Mouse (Mus musculus): ENCODE data around the gene Selenow. TPM values are rescaled to one million over a fixed set of nuclear protein-coding genes. Genes with fewer than 3 reads are reported as not detected.

The Selenow gene
- polyA plus RNA-seq, 1 experiment: 1,588 TPM

GRCm38 (mm10) chr7:15920645-15921190 is 1.5 kb downstream of the Selenow start:
- TF ChIP-seq GATA1 (IDR thresholded peaks at IDR 0.05; ENCODE audit: low read length): no peak

GRCm38 (mm10) chr7:15919947-15920346 is 2.3 kb downstream of the Selenow start:
- TF ChIP-seq GATA1 (IDR thresholded peaks at IDR 0.05; ENCODE audit: low read length): no peak

- no peak for TF ChIP-seq GATA1 (IDR thresholded peaks at IDR 0.05; ENCODE audit: low read length)
These were observed 3.8 kb downstream of the Selenow start for GRCm38 (mm10) chr7:15918371-15918770.

GRCm38 (mm10) chr7:15916996-15917395 is 5.2 kb downstream of the Selenow start:
- no peak for TF ChIP-seq GATA1 (IDR thresholded peaks at IDR 0.05; ENCODE audit: low read length)

- no peak for TF ChIP-seq GATA1 (IDR thresholded peaks at IDR 0.05; ENCODE audit: low read length)
These were observed 6.0 kb downstream of the Selenow start for GRCm38 (mm10) chr7:15916134-15916723.

- no peak for TF ChIP-seq GATA1 (IDR thresholded peaks at IDR 0.05; ENCODE audit: low read length)
These were observed 7.5 kb downstream of the Selenow start for GRCm38 (mm10) chr7:15914751-15915150.

- no peak for TF ChIP-seq GATA1 (IDR thresholded peaks at IDR 0.05; ENCODE audit: low read length)
These were observed 8.0 kb downstream of the Selenow start for GRCm38 (mm10) chr7:15914252-15914651.

- no peak for TF ChIP-seq GATA1 (IDR thresholded peaks at IDR 0.05; ENCODE audit: low read length)
These were observed 10.0 kb downstream of the Selenow start for GRCm38 (mm10) chr7:15912183-15912582.

GRCm38 (mm10) chr7:15910521-15910920 is 11.7 kb downstream of the Selenow start:
- TF ChIP-seq GATA1 (IDR thresholded peaks at IDR 0.05; ENCODE audit: low read length): no peak

- TF ChIP-seq GATA1 (IDR thresholded peaks at IDR 0.05; ENCODE audit: low read length): no peak
These were observed 14.1 kb downstream of the Selenow start for GRCm38 (mm10) chr7:15907971-15908590.

GRCm38 (mm10) chr7:15906602-15907001 is 15.6 kb downstream of the Selenow start:
- no peak for TF ChIP-seq GATA1 (IDR thresholded peaks at IDR 0.05; ENCODE audit: low read length)

- TF ChIP-seq GATA1 (IDR thresholded peaks at IDR 0.05; ENCODE audit: low read length): no peak
These were observed 16.3 kb downstream of the Selenow start for GRCm38 (mm10) chr7:15905861-15906260.

GRCm38 (mm10) chr7:15901366-15902048 is 20.7 kb downstream of the Selenow start:
- no peak for TF ChIP-seq GATA1 (IDR thresholded peaks at IDR 0.05; ENCODE audit: low read length)

- TF ChIP-seq GATA1 (IDR thresholded peaks at IDR 0.05; ENCODE audit: low read length): no peak
These were observed 28.0 kb downstream of the Selenow start for GRCm38 (mm10) chr7:15894251-15894650.

GRCm38 (mm10) chr7:15884127-15884526 is 38.1 kb downstream of the Selenow start:
- no peak for TF ChIP-seq GATA1 (IDR thresholded peaks at IDR 0.05; ENCODE audit: low read length)

- no peak for TF ChIP-seq GATA1 (IDR thresholded peaks at IDR 0.05; ENCODE audit: low read length)
These were observed 39.9 kb downstream of the Selenow start, which contains the start of gene Crxos for GRCm38 (mm10) chr7:15882317-15882716. Gene Crxos, plus strand, starts transcription at chr7:15882617.

Measured in G1E-ER4 (cell line).